Mouse (Mus musculus): ENCODE data around the gene Smbd1.

DNA sequence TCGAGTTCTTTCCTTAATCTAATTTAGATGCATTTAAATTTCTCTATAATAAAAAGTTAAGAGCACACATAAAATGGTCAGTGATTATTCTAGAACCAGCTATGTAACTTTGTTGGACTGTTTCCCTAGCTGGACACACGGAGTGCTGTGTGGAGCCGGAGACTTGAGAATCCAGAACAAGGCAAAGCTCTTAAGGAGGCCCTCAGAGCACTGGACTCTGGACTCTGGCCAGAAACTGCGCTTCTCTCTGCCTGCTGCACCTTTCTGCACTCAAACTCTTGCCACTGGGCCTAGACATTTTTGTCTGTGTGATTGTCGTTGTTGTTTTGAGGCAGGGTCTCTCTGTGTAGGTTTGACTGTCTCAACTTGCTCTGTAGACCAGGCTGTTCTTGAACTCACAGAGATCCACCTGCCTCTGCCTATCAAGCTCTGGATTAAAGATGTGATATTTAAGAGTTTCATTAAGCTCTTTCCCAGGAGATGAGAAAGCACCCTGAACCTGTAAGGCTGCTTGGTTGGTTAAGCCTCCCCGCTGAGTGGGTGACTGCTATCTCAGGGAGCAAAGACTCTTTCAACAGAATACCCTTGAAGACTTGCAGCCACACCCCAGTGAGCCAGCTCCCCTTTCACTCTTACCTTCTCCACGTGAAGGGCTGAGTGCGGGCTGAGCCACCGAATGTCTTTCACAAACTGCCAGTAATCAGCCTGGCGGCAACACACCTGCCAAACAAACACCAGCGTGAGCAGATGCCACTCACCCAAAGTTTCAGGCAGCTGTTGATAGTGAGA, 39.0 kb upstream of the Smbd1 start:
- TF ChIP-seq CTCF (IDR thresholded peaks at IDR 0.05; ENCODE audit: low read depth, low read length) (no peak), TAL1 (conservative IDR thresholded peaks at IDR 0.05; ENCODE audit: low read depth, low read length) (no peak), GATA1 (IDR thresholded peaks at IDR 0.05; ENCODE audit: borderline replicate concordance, low read length) (no peak), POLR2AphosphoS5 (IDR thresholded peaks at IDR 0.05; ENCODE audit: insufficient replicate concordance, low read depth, low read length) (no peak), GATA2 (IDR thresholded peaks at IDR 0.05; ENCODE audit: borderline replicate concordance, low read depth, low read length) (no peak)

Measured in G1E (cell line).